Mouse (Mus musculus) gastrocnemius, adult 2 months (tissue): ENCODE data around the gene Rhobtb3. TPM values are rescaled to one million over a fixed set of nuclear protein-coding genes. Genes with fewer than 3 reads are reported as not detected.

ENCODE experiments used
- DNase-seq: peaks from one replicate; pipeline ENCODE4 v3.0.0; 2022
- H3K27ac ChIP-seq: fragments of 200-600 bp; 2 replicates; pipeline ENCODE4 v1.8.1; 2022; ENCODE audit warnings: mild to moderate bottlenecking
- H3K4me3 ChIP-seq: fragments of 200-600 bp; 2 replicates; pipeline ENCODE4 v1.8.1; 2022; ENCODE audit warnings: mild to moderate bottlenecking, moderate library complexity
- CTCF ChIP-seq: fragments of 200-600 bp; IDR thresholded peaks from 2 replicates; pipeline ENCODE4 v1.8.1; 2022; ENCODE audit warnings: antibody characterized with exemption, mild to moderate bottlenecking, moderate library complexity
- intact Hi-C: fragments of 180-260 bp; cut with DNase I; formaldehyde crosslinking; loops from one replicate; pipeline ENCODE4 v1.15.1; 2025
- long read RNA-seq, 2 experiments: library from polyadenylated mRNA; stranded (forward); transcript quantifications; one replicate each; pipeline ENCODE4 v2.0.0; 2021
- total RNA-seq, 2 experiments: library from RNA; stranded (reverse); gene quantifications; 2 replicates each; pipeline ENCODE4 v1.2.3; 2021

Gene Rhobtb3
- 10 to 100 TPM; 16.7 to 16.9 TPM for total RNA-seq
- long read RNA-seq, experiment 1, full-length matches to known transcripts = 21 of 27 reads
- long read RNA-seq, experiment 1, partial matches to known transcripts = 3 of 27 reads
- long read RNA-seq, experiment 1, other reads (novel, unspliced or antisense) = 3 of 27 reads
- long read RNA-seq, experiment 2, full-length matches to known transcripts = 15 of 19 reads
- long read RNA-seq, experiment 2, partial matches to known transcripts = 2 of 19 reads
- long read RNA-seq, experiment 2, other reads (novel, unspliced or antisense) = 2 of 19 reads

DNA sequence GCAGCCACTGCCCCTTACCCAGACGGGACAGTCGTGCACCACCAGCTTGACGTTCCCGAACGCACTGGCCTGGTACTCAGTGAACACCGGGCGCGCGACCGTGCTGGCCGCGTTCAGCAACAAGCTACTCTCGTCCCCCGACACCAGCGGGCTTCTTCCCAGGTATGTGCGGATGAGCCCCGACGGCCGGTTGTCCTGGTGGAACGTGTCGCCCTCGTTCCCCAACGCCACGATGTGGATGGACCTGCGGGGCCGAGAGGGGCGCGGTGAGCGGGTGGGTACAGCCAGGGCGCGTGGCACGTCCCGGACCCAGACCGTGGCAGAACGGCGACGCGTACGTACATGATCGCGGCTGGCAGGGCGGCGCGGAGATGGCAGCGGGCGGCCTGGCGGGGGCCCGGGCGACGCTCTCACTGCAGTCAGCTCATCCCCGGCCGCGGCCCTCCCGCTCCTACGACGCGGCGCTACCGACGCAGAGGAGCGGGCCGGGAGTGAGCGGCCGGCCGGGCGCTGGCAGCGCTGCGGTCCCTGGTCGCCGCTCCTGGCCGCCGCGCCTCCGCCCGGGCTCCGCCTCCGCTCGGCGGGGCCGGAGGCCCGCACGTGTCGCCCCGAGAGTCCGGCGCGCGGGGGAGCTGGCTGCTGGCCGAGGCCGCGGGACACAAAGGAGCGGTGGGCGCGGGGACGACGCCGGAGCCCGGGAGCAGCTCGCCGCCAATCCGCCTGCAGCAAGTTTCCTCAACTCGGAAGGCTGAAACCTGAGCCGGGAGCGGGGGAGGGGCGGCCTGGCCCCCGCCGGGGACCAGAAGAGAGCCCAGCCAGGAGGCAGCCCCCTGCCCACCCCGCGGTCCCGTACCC lies at the start of gene Rhobtb3:
Rhobtb3 (minus strand) TSS at position 737 of the 855 bp plus-strand sequence.
- peak within 1 kb of the TSS; percentile 96 for H3K27ac ChIP-seq
- TF ChIP-seq CTCF = no peak
- DNase-seq = peak; percentile 90
- H3K4me3 ChIP-seq = peak within 1 kb of the TSS; percentile 97
- intact Hi-C loops = loop anchor here (2.0 kb wide), 2 partner anchors 75 to 155 kb away; partner anchors contain the start of genes Arsk, Rfesd and Ttc37

DNA sequence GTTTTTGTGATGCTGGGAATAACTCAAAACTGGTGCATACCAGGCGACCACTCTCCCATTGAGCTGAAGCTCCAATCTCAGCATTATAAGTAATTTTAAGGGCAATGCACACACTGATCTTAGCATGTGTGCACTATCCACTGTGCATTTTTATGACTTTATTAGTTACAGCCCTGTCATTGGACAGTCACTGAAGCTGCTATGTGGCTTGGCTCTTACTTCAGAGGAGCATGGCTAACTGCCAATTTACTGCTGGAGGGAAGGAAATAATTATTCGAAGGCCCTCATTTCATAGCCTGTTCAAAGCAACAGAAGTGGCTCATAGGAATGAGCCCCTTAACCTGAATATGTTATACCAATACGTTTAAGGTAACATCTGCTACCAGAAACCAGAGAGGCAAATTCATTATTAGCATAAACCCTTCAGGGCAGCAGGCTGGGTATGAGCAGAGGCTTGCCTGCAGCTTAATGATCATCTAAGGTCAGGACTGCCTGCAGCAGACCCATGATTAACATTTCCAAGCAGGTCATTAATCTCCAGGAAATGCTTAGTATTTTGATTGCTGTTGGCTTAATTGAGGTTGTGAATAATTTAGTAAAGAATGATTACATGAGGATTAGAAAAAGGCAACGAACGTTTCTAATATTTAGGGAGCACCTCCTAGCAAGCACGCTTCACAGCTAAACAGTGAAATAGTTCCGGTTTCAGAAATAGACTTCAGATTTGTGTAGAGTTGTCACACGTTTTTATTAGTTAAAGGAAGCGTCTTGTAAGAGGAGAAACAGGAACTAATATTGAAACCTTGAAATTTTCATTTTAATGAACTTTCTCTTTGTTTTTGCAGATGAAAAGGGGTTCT lies 48.7 kb upstream of the Rhobtb3 start:
- Histone ChIP-seq H3K27ac (peak overlapping the region; percentile 7; the same call in 1 of the 2 replicates), H3K4me3 (no peak overlapping the region)
- TF ChIP-seq CTCF = no peak
- intact Hi-C loops = no loop called here
- no peak for DNase-seq

DNA sequence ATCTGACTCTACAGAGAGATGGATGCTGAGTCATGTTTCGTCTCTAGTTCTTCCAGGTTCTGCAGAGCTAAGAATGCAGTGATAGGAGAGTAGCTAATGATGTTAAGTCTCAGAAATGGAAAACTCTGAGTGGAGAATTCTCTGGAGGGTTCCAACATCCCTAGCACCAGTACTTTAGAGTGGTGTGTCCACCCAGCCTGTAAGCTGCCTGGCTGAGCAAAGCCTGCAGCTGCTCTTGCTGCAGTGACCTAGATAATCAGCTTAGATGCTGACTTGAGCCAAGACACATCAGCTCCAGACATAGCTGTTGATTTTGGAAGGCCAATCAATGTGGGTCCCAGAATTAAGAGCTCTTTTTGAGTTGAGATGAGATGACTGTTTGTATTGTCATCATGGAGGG lies 44.4 kb upstream of the Rhobtb3 start:
- peak; percentile 54 for DNase-seq
- no peak for TF ChIP-seq CTCF
- intact Hi-C loops = no loop called here
- Histone ChIP-seq H3K4me3 (no peak overlapping the region), H3K27ac (peak overlapping the region; percentile 63)

DNA sequence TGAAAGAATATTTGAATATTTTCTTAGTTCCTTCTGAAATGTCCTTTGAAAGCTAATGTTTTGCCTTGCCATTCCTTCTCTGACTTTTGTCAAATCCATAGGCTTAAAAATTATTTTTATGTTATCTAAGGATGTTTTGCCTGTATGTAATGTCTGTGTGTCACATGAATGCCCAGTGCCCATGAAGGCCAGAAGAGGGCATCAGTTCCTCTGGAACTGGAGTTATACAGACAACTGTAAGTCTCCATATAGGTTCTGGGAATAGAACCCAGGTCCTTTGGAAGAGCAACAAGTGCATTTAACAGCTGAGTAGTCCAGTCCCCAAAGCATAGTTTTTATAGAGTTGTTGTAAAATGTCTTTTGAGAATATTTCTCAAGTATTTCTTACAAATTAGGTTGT lies 38.2 kb upstream of the Rhobtb3 start:
- Histone ChIP-seq H3K27ac (no peak overlapping the region), H3K4me3 (no peak overlapping the region)
- peak; percentile 57 for TF ChIP-seq CTCF
- no peak for DNase-seq
- intact Hi-C loops = no loop called here

DNA sequence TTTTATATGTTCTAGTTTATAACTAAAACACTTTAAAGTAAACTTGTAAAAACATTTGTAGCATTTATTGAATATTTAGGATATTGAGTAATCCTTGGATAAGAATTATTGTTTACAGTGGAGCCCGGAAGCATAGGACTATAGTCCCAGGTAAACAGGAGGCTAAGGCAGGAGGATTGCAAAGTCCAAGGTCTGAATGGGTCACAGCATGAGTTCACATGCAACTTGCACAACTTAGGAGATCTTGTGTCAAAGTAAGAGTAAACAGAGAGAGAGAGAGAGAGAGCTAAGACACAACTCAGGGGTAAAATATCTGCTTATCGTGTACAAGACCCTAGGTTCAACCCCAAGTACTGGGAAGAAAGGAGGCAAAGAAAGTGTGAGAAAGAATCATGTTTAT lies 32.9 kb upstream of the Rhobtb3 start:
- DNase-seq = no peak
- intact Hi-C loops = no loop called here
- Histone ChIP-seq H3K27ac (no peak overlapping the region), H3K4me3 (no peak overlapping the region)
- no peak for TF ChIP-seq CTCF

DNA sequence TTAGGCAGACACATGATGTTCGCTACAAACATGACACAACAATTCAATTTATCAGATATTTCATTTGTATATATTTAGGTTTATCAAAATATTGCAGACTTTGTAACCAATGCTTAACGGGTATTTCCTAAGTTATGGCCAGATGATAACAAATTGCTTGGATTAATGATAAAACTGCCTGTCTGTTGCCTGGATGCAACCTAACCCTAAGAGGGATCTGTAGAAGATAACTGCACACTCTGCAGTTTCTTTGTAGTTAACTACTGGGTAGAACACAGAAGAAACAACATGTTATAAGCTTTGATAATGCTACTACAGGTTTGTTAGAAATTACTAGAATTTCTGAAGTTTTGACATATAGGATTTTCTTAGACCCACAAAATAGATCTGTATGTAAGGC lies 32.5 kb upstream of the Rhobtb3 start:
- TF ChIP-seq CTCF = no peak
- no peak for DNase-seq
- H3K27ac ChIP-seq = no peak overlapping the region
- intact Hi-C loops = no loop called here
- H3K4me3 ChIP-seq = no peak overlapping the region

DNA sequence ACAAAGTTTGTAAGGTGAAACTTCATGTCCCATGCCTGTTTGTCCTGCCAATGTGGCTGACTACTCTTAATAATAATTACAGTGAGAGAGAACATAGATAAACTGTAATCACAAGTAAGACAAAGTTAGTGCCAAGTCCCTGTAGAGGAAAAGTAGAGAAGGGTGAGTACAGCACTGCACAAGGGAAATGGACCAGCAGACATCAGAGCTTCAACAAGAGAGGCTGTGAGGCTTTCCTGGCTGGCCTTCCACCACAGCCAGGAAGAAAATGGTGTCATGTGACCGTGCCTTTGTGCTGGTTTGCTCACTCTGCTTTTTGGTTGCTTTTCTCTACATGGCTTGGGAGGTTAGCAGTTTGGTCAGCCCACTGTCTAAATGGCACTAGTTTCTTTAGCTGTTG lies 31.9 kb upstream of the Rhobtb3 start:
- Histone ChIP-seq H3K4me3 (no peak overlapping the region), H3K27ac (no peak overlapping the region)
- TF ChIP-seq CTCF = no peak
- intact Hi-C loops = no loop called here
- DNase-seq = no peak

DNA sequence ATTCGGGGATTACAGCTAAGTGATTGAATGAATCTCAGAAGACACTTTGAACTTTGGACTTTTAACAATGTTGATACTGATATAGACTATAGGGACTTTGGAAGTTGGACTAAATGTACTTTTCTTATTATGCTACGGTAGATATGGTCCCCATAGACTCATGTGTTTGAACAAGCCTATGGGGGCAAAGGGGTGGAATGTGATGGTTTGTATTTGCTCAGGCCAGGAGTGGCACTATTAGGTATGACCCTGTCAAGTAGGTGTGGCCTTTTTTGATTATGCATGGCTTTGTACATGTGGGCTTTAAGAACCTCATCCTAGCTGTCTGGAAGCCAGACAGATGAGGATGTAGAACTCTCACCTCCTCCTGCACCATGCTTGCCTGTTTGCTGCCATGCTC lies 30.8 kb upstream of the Rhobtb3 start:
- DNase-seq = no peak
- no peak overlapping the region for H3K27ac ChIP-seq
- no peak overlapping the region for H3K4me3 ChIP-seq
- intact Hi-C loops = no loop called here
- no peak for TF ChIP-seq CTCF

DNA sequence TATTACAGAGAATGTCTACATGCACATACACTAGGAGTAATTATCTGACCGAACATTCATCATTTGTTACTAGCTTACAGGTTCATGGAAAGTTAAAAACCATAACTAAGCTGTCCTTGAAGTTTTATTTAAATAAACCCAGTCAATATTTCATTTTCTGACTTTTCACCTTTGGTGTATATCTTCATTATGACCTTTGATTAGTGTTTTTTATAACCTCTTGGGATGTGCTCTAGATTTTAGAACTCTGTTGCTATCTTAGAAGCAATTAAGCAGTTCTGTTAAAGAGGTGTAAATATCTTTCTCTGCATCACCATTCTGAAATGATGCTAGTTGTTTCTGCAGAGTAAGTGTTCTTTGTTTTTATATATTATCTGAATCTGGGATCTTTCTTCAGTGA lies 23.1 kb upstream of the Rhobtb3 start, which contains the start of gene Spata9:
Spata9 (plus strand) TSS at position 301 of the 400 bp plus-strand sequence.
- Histone ChIP-seq H3K27ac (no peak within 1 kb of the TSS), H3K4me3 (no peak within 1 kb of the TSS)
- intact Hi-C loops = no loop called here
- TF ChIP-seq CTCF = no peak
- DNase-seq = no peak

DNA sequence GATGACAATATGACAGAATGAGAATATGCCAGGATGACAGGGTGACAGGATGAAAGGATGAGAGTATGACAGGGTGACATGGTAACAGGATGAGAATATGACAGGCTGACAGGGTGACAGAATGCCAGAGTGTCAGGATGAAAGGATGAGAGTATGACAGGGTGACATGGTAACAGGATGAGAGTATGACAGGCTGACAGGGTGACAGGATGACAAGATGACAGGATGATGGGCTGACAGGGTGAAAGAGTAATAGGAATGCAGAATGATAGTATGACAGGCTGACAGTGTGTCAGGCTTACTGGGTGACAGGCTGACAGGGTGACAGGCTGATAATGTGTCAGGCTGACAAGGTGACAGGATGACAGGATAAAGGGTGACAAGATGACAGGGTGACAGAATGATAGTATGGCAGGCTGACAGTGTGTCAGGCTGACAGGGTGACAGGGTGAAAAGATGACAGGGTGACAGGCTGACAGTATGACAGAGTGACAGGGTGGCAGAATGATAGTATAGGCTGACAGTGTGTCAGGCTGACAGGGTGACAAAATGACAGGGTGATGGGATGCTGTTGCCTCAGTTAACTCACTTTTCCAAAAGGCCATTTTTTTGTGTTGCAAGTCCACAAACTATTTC lies 11.8 kb upstream of the Rhobtb3 start:
- no peak overlapping the region for H3K27ac ChIP-seq
- no peak for DNase-seq
- intact Hi-C loops = no loop called here
- H3K4me3 ChIP-seq = no peak overlapping the region
- no peak for TF ChIP-seq CTCF

DNA sequence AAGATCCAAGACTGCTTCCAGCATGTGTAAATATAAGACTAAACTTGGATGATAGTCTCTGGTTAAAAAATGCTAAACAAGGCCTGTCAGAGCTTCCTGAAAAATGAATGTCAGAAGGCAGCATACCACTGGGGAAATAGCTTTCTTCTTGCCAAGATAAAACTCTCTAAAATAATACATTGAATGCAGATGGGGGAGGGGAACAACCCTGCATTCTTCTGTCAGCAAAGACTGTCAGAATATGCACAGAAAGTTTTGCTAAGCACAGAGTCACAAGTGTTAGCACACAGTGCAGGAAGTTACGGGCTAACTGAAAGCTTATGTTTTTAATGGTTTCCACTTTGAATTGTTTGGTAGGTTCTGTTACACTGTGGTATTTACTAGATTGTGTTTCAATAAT lies 6.6 kb upstream of the Rhobtb3 start:
- H3K27ac ChIP-seq = no peak overlapping the region

More for the DNA sequence above, 6.6 kb upstream of the Rhobtb3 start:
- DNase-seq = no peak
- H3K4me3 ChIP-seq = no peak overlapping the region
- intact Hi-C loops = no loop called here
- no peak for TF ChIP-seq CTCF
